Mouse (Mus musculus) heart, adult 9 months (tissue): Measurements from ENCODE around the gene Tcaim.
"Not testable (repeated sequence)": the region's sequence is repeated elsewhere in the genome, so short reads cannot be mapped to it uniquely, and the experiment has no call there.

ENCODE experiments used
- DNase-seq, 2 experiments: peaks; one replicate each; pipeline ENCODE4 v3.0.0; 2022; ENCODE audit warnings: low spot score in 2 of 2

The Tcaim gene

GRCm38 (mm10) chr9:122854526-122854925 is 49.2 kb downstream of the Tcaim start:
- DNase-seq = no peak

- DNase-seq = not testable (repeated sequence)
Observed at GRCm38 (mm10) chr9:122855141-122855540, 49.8 kb downstream of the Tcaim start.

GRCm38 (mm10) chr9:122855617-122856016 is 50.3 kb downstream of the Tcaim start:
- no peak for DNase-seq

GRCm38 (mm10) chr9:122856716-122857115 is 51.4 kb downstream of the Tcaim start:
- DNase-seq = no peak

GRCm38 (mm10) chr9:122860752-122861151 is 55.4 kb downstream of the Tcaim start:
- DNase-seq = no peak

GRCm38 (mm10) chr9:122863731-122864130 is 58.4 kb downstream of the Tcaim start:
- no peak for DNase-seq

GRCm38 (mm10) chr9:122864848-122865247 is 59.5 kb downstream of the Tcaim start:
- DNase-seq = no peak

- DNase-seq = peak; percentile 79 to 84
Observed at GRCm38 (mm10) chr9:122865697-122866166, 60.4 kb downstream of the Tcaim start, which contains the start of gene Zfp445. TSS of gene Zfp445 (minus strand) at chr9:122866006.

- no peak for DNase-seq
Observed at GRCm38 (mm10) chr9:122866192-122866591, 60.9 kb downstream of the Tcaim start.

GRCm38 (mm10) chr9:122872595-122872994 is 67.3 kb downstream of the Tcaim start:
- DNase-seq = no peak

GRCm38 (mm10) chr9:122874653-122875052 is 69.3 kb downstream of the Tcaim start:
- DNase-seq = no peak

- no peak for DNase-seq
Observed at GRCm38 (mm10) chr9:122875145-122875544, 69.8 kb downstream of the Tcaim start.

- no peak for DNase-seq
Observed at GRCm38 (mm10) chr9:122885385-122885784, 80.0 kb downstream of the Tcaim start, which contains the start of gene Zkscan7. TSS of gene Zkscan7 (plus strand) at chr9:122885685.
